Mouse (Mus musculus) cerebellum, postnatal 10 days (tissue): ENCODE results near the gene Tenm4.

ENCODE experiments used
- DNase-seq, 2 experiments: peaks; one replicate each; pipeline ENCODE4 v3.0.0; 2021; ENCODE audit warnings: mixed read lengths in 2 of 2

Gene Tenm4

GRCm38 (mm10) chr7:96536313-96536880, 365.4 kb downstream of the Tenm4 start:
- no peak for DNase-seq

- peak; percentile 94 to 97 for DNase-seq
Observed at GRCm38 (mm10) chr7:96539248-96540034, 368.4 kb downstream of the Tenm4 start.

- peak; percentile 34 to 36 for DNase-seq
Observed at GRCm38 (mm10) chr7:96540458-96541096, 369.5 kb downstream of the Tenm4 start.

- no peak for DNase-seq
Observed at GRCm38 (mm10) chr7:96545979-96546378, 374.9 kb downstream of the Tenm4 start.

- no peak for DNase-seq
Observed at GRCm38 (mm10) chr7:96551809-96552208, 380.8 kb downstream of the Tenm4 start.

- DNase-seq: no peak
Observed at GRCm38 (mm10) chr7:96552292-96552860, 381.3 kb downstream of the Tenm4 start.

- peak; percentile 65 to 67 for DNase-seq
Observed at GRCm38 (mm10) chr7:96554277-96554690, 383.2 kb downstream of the Tenm4 start.

- DNase-seq: peak in 1 of 2 experiments; percentile 26
Observed at GRCm38 (mm10) chr7:96555294-96555693, 384.2 kb downstream of the Tenm4 start.

GRCm38 (mm10) chr7:96556756-96557155, 385.7 kb downstream of the Tenm4 start:
- no peak for DNase-seq

- DNase-seq: no peak
Observed at GRCm38 (mm10) chr7:96562890-96563289, 391.8 kb downstream of the Tenm4 start.

- no peak for DNase-seq
Observed at GRCm38 (mm10) chr7:96563329-96564065, 392.5 kb downstream of the Tenm4 start.

- DNase-seq: peak; percentile 91 to 93
Observed at GRCm38 (mm10) chr7:96565806-96566205, 394.8 kb downstream of the Tenm4 start.

- no peak for DNase-seq
Observed at GRCm38 (mm10) chr7:96566260-96566659, 395.2 kb downstream of the Tenm4 start.

GRCm38 (mm10) chr7:96568034-96568433, 397.0 kb downstream of the Tenm4 start:
- peak; percentile 29 to 38 for DNase-seq

GRCm38 (mm10) chr7:96570965-96571364, 399.9 kb downstream of the Tenm4 start:
- no peak for DNase-seq

GRCm38 (mm10) chr7:96572995-96573394, 401.9 kb downstream of the Tenm4 start:
- DNase-seq: no peak

- DNase-seq: peak; percentile 97
Observed at GRCm38 (mm10) chr7:96575202-96575650, 404.2 kb downstream of the Tenm4 start.

- DNase-seq: no peak
Observed at GRCm38 (mm10) chr7:96582752-96583151, 411.7 kb downstream of the Tenm4 start.

- no peak for DNase-seq
Observed at GRCm38 (mm10) chr7:96587403-96587802, 416.4 kb downstream of the Tenm4 start.

GRCm38 (mm10) chr7:96588567-96588966, 417.5 kb downstream of the Tenm4 start:
- no peak for DNase-seq

GRCm38 (mm10) chr7:96595535-96596295, 424.7 kb downstream of the Tenm4 start:
- DNase-seq: no peak
